Mouse (Mus musculus): ENCODE measurements around the gene Rpl36a. TPM values are rescaled to one million over a fixed set of nuclear protein-coding genes. Genes with fewer than 3 reads are reported as not detected.

Rpl36a gene
- total RNA-seq, 2 experiments from 2014 or later = 511 to 1,031 TPM

GRCm38 (mm10) chrX:134589836-134590235, 4.4 kb downstream of the Rpl36a start:
- ATAC-seq (replicated peaks; ENCODE audit: low FRiP score, poor library complexity, severe bottlenecking) = no peak

- 0 out of 2 replicates have a peak, but pooled peaks have one; percentile 3 for ATAC-seq (replicated peaks; ENCODE audit: low FRiP score, poor library complexity, severe bottlenecking)
Measured at GRCm38 (mm10) chrX:134599922-134600565, 14.6 kb downstream of the Rpl36a start.

- ATAC-seq (replicated peaks; ENCODE audit: low FRiP score, poor library complexity, severe bottlenecking) = peak; percentile 96
Measured at GRCm38 (mm10) chrX:134600659-134601379, 15.4 kb downstream of the Rpl36a start, which contains the start of the genes Gla and Hnrnph2. TSS of gene Gla (minus strand) at chrX:134601125. TSS of gene Hnrnph2 (plus strand) at chrX:134601179.

- peak; percentile 46 for ATAC-seq (replicated peaks; ENCODE audit: low FRiP score, poor library complexity, severe bottlenecking)
Measured at GRCm38 (mm10) chrX:134601380-134602120, 16.1 kb downstream of the Rpl36a start.

GRCm38 (mm10) chrX:134609472-134609871, 24.0 kb downstream of the Rpl36a start:
- ATAC-seq (replicated peaks; ENCODE audit: low FRiP score, poor library complexity, severe bottlenecking) = no peak; the same call in 1 of the 2 replicates

- ATAC-seq (replicated peaks; ENCODE audit: low FRiP score, poor library complexity, severe bottlenecking) = 0 out of 2 replicates have a peak, but pooled peaks have one; percentile 54
Measured at GRCm38 (mm10) chrX:134610984-134611383, 25.5 kb downstream of the Rpl36a start.

GRCm38 (mm10) chrX:134612285-134612959, 27.0 kb downstream of the Rpl36a start:
- peak; percentile 65 for ATAC-seq (replicated peaks; ENCODE audit: low FRiP score, poor library complexity, severe bottlenecking)

GRCm38 (mm10) chrX:134614306-134614705, 28.9 kb downstream of the Rpl36a start:
- ATAC-seq (replicated peaks; ENCODE audit: low FRiP score, poor library complexity, severe bottlenecking) = 0 out of 2 replicates have a peak, but pooled peaks have one; percentile 61

- no peak for ATAC-seq (replicated peaks; ENCODE audit: low FRiP score, poor library complexity, severe bottlenecking)
Measured at GRCm38 (mm10) chrX:134619695-134620094, 34.2 kb downstream of the Rpl36a start.

- no peak for ATAC-seq (replicated peaks; ENCODE audit: low FRiP score, poor library complexity, severe bottlenecking)
Measured at GRCm38 (mm10) chrX:134620254-134620865, 34.9 kb downstream of the Rpl36a start.

- no peak for ATAC-seq (replicated peaks; ENCODE audit: low FRiP score, poor library complexity, severe bottlenecking)
Measured at GRCm38 (mm10) chrX:134621685-134622084, 36.2 kb downstream of the Rpl36a start.

- ATAC-seq (replicated peaks; ENCODE audit: low FRiP score, poor library complexity, severe bottlenecking) = no peak
Measured at GRCm38 (mm10) chrX:134623350-134623749, 37.9 kb downstream of the Rpl36a start.

- ATAC-seq (replicated peaks; ENCODE audit: low FRiP score, poor library complexity, severe bottlenecking) = no peak
Measured at GRCm38 (mm10) chrX:134628200-134628599, 42.7 kb downstream of the Rpl36a start.

GRCm38 (mm10) chrX:134632710-134633109, 47.3 kb downstream of the Rpl36a start:
- ATAC-seq (replicated peaks; ENCODE audit: low FRiP score, poor library complexity, severe bottlenecking) = no peak

GRCm38 (mm10) chrX:134635111-134635510, 49.7 kb downstream of the Rpl36a start:
- ATAC-seq (replicated peaks; ENCODE audit: low FRiP score, poor library complexity, severe bottlenecking) = no peak

- no peak for ATAC-seq (replicated peaks; ENCODE audit: low FRiP score, poor library complexity, severe bottlenecking)
Measured at GRCm38 (mm10) chrX:134635860-134636259, 50.4 kb downstream of the Rpl36a start.
